Mouse (Mus musculus) heart, adult 2 months (tissue): ENCODE data around the gene Cd4.

Experiments
- CTCF ChIP-seq: fragments of 200-600 bp; IDR thresholded peaks from 2 replicates; pipeline ENCODE4 v1.8.1; 2022; ENCODE audit warnings: antibody characterized with exemption, mild to moderate bottlenecking, moderate library complexity
- EP300 ChIP-seq: fragments of 200-500 bp; IDR thresholded peaks from 2 replicates; pipeline ENCODE4 v1.6.1; 2011; ENCODE audit warnings: low read depth, low read length, control low read depth; ENCODE audit not compliant: insufficient read depth
- POLR2A ChIP-seq: fragments of 200-500 bp; IDR thresholded peaks from 2 replicates; pipeline ENCODE4 v1.6.1; 2011; ENCODE audit warnings: mild to moderate bottlenecking, low read depth, low read length, control low read depth; ENCODE audit not compliant: insufficient read depth

GRCm38 (mm10) chr6:124913214-124913613 is 25.2 kb upstream of the Cd4 start:
- TF ChIP-seq CTCF (no peak), POLR2A (no peak), EP300 (no peak)
